Mouse (Mus musculus): ENCODE measurements around the gene AU040320.

AU040320 gene

DNA sequence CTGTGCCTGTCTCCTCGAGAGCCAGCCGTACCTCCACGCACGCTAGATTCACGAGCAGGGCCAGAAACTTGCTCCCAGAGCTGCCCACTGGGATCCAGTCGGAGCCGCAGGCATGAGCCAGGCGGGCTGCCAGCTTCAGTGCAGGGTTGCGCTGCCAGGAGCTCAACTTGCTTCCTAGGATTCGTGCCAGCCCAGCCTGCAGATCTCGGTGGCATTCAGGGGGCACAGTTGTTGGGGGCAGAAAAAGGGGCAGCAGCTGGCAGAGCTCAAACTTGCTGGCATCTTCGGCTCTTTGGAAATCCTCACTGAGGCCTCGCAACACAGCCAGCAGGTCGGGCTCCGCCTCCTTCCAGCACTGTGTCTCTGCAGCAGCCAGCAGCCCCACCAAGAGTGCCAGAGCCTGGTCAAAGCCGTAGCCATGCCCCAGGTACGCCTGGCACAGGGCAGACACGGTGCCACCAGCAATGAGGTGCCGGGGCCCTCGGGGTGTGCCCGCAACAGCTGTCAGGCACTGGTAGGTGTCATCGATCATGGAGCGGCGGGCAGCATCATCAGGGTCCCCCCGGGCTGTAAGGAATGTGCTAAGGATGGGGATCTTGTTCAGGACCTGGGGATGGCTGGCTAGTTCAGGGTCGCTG, 3.2 kb upstream of the AU040320 start:
- DNase-seq (ENCODE audit: low read depth, low spot score): no peak

DNA sequence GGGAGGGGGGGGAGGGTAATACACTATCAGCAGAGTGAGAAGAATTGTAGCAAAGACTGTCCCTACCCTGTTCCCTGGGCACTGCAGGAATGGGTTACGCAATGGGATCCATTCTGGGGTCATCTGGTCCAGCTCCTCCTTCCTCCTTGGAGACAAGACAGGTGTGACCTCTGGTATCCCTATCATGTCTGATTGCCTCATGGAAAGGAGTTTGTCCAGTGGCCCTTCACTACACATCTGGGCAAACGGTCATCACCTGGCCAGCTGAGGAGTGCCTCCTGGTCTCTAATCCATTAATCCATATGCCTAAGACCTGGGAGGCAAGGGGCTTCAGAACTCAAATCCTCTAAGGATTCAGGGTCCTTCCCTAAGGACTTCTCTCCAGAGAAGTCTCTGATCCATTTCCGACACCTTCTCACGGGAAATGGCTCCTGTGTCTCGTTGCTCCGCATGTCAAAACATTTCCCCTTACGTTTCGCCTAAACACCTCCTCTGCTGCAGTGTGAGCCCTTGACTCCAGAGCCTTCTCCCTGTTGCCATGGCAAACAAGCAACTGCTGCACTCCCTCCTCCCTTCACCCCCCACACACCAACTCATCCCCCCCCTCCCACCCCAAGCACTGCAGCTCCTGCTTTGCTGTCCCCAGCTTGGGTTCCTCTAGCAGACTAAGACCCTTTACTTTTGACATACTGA, 2.3 kb upstream of the AU040320 start:
- no peak for DNase-seq (ENCODE audit: low read depth, low spot score)

DNA sequence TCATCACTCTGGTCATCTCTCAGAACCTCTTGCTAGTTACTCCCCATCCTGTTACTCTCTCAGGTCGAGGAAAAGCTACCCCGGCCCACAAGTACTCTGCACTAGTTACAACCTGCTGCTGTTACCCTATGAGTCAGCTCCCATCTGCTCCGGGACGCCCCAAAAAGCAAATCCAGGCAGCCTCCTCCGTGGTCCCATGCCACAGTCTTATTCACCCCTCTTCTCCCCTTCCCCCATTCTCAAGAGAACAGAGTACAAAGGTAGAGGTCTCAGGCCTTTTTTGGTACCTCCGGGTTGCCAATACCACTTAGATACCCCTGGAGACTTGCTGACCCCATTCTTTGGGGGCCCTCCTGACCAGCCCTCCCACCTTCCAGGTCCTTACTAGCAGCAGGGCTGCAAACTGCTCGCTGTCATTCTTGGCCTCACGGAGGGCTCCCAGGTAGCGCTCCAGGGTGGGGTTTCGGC, 1.8 kb upstream of the AU040320 start:
- no peak for DNase-seq (ENCODE audit: low read depth, low spot score)

DNA sequence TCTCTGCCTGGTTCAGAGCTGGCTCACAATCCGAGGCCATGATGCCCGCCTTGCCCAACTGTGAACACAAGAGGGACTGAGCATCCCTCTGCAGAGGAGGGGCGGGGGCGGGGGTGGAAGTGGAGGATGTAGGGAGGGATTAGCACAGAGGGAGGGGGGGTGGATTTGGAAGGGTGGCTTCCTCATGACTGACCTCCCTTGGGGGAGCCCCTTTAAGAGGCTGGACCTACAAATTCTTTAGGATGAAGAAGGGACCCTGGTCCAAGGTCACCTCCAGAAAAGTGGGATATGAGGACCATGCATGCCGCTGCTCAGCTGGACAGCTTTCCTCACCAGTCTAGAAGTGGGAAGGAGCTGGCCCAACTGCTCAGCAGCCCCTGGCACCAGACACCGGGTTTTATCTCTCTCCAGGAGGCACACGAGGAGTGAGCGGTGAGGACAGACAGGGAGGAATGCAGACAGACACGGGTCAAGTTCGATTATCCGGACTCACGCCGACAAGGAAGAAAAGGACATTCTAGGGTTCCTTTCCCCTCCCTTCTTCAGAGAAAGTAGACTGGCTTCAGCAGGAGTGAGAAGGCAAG, 1.2 kb upstream of the AU040320 start:
- no peak for DNase-seq (ENCODE audit: low read depth, low spot score)

DNA sequence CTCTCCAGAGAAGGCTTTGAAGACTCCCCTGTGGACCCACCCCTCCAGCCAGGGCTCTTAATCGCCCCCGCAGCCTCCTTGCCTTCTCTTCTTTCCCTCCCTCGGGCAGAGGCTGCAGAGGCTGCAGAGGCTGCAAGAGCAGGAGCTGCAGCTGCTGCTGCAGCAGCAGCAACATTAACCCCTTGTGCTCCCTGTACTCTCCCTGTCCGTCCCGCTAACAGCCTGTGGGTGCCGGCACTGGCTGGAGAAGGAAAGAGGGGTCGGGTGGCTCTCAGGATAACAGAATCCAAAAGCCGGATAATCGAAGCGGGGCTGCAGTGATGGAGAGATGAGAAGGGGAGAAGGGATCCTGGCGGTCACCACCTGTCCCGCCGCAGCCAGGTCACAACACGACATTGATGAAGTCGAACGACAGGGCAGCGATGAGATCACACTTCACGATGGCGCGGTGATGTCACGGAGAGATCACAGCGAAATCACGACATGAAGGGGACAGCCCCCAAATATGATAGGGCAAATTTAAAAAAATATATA, 669 bp upstream of the AU040320 start:
- DNase-seq (ENCODE audit: low read depth, low spot score): no peak

DNA sequence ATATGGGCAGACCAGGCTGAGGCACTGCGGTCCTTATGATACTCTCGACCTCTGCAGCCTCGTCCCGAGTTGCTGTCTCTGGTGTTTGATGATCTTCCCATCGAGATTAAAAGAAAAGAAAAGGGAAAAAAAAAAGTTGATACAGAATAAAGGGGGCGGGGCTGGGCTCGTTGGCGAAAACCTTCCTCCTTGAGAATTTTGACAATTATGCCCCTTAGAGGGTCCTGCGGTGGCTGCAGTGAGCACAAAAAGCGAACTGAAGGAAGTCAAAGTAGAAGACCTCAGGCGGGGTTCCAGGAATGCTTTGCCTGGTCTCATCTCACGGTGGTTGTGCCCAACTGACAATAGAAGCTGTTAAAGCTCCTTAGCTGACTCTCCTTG, 877 bp downstream of the AU040320 start:
- no peak for DNase-seq (ENCODE audit: low read depth, low spot score)

DNA sequence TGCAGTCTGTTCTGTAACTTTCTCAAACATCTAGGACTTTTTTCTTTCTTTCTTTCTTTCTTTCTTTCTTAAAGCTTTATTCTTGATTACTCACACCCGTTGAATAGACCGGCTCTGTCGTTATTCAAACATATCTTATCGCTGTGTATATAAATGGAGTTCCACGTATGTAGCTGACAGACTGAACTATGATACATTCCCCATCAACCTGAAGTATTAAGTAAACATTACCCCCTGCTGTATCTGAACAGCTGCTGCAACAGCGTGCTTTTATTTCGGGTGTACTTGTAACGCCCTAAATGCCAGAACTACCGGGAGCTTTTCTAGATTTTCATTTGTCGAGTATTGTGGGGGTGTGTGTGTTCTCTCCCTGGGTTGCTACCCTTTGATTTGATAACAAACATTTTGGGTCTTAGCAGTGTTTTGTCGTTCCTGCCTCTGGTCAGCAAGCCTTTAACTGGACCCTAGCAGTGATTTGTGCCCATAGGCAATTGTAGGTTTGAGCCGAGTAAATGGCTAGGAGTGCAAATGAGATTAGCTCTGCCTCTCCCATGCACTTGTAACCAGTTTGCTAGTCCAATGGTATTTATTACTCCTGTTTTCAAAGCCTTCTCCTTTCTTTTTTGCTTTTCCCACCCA, 1.5 kb downstream of the AU040320 start:
- no peak for DNase-seq (ENCODE audit: low read depth, low spot score)

DNA sequence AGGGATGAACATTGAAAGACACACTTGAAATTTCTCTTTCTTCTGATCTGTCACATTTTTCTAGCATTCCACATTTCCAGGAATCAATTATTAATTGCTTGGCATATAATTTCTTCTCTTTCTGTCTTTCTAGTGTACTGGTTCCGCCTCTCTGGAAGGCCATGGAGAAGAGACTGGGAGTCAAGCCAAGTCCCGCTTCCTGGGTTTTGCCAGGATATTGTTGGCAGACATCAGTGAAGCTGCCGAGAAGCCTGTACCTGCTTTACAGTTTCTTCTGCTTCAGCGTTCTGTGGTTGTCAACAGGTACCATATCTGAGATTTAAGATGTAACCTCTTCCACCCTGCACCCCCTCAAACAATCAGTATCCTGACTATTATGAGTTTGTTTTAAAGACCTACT, 3.4 kb downstream of the AU040320 start:
- no peak for DNase-seq (ENCODE audit: low read depth, low spot score)

DNA sequence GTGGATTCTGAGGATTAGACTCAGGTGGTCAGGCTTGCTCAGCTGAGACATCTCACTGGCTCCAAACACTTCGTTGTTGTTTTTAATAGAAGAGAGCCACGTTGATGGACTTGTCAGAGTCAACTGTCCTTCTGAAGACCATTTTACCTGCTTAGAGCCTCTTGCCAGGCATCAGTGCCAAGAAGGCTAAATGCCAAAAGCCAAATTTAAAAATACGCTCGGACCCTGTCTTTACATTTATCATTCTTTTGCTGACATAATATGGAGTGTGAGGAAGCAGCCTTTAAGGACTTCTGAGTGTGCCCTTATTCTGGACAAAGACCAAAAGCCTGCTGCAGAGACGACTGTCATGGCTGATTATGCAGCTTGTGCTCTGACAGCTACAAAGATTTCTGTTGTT, 5.0 kb downstream of the AU040320 start:
- DNase-seq (ENCODE audit: low read depth, low spot score): no peak

DNA sequence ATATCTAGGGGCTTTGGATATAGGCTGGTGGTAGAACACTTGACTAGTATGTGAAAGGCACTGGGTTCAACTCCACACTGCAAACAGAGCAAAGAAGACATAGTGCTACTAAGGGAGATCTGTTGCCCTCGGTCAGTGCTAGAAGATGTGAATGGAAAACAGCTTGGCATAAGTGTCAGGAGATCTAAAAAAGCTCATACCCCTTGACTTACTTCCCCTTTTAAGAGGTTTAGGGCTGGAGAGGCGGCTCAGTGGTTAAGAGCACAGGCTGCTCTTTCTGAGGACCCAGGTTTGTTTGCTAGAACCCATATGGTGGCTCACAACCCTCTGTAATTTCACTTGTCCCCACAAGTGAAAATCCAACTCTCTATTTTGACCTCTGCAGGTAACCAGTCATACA, 6.1 kb downstream of the AU040320 start:
- no peak for DNase-seq (ENCODE audit: low read depth, low spot score)

DNA sequence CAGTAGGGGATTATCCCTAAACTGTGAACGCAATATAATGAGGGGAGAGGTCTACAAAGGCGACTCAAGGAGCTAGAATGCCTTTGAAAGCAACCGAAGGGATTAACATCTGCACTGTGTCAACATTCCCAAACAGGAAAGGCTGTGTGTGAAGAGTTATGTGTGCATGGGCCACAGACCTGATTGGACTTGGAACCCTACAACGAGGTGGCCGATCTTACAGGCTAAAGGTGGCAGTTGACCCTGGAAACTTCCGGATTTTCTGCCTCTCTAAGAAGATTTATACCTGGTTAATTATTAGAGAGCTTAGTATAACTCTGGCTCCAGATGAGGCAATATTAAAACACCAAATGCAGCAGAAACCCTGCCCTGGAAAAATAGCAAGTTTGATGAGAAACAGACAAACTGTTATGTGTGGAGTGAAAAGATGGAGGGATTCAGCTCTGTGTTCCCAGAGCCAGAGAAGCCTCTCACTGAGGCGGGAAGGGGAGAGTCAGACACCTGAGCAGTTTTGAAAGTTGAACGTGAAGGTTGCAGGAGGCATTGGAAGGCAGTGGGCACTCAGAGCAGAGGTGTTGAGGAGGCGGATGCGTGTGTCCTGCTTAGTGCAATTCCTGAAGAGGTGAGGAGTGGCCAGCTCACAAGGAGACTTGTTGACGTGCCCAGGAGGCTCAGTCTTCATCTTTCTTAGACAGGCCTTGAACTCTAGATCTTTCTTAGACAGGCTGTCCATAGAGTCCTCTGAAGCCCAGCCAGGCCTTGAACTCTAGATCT, 9.4 kb downstream of the AU040320 start:
- DNase-seq (ENCODE audit: low read depth, low spot score): no peak

DNA sequence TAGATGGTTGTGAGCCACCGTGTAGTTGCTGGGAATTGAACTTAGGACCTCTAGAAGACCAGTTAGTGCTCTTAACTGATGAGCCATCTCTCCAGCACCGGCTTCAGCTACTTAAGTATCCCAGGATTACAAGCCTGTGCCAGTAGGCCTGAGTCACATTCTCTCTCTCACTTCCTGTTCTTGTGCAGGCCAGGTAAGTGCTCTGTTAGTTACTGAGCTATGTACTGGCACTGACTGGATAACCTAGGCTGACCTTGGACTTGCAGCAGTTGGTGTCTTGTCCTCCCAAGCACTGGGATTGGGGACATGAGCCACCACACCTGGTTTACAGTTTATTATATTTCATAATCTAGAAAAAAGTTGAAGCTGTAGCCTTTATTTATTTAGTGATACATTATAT, 10.1 kb downstream of the AU040320 start:
- DNase-seq (ENCODE audit: low read depth, low spot score): no peak

DNA sequence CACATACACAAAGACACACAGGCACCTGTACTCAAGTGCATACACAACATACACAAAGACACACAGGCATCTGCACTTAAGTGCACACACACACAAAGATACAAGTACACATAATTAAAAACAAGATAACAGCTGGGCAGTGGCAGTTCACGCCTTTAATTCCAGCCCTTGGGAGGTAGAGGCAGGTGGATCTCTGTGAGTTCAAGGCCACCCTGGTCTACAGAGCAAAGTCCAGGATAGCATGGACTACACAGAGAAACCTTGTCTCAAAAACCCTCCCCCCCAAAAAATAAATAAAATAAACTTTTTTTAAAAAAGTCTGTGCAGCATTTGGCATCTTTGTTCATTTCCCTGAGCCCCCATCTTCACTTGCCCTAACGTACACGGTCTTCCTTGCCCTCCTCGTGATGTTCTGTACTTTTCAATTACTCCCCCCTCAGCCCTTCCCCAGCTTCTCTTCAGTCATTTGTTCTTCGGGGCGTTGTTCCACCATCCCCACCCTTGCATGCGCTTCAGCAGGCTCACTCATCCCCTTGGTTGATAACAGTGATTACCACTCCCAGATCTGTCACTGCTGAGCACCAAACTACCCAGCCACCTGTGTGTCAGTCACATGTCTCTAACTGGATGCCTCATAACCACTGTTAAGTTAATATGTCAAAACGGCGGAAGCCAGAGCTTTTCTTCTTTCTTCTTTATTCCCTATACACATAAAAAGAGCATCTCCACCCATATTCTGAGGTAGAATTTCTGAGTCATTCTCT, 16.6 kb downstream of the AU040320 start:
- DNase-seq (ENCODE audit: low read depth, low spot score): no peak

DNA sequence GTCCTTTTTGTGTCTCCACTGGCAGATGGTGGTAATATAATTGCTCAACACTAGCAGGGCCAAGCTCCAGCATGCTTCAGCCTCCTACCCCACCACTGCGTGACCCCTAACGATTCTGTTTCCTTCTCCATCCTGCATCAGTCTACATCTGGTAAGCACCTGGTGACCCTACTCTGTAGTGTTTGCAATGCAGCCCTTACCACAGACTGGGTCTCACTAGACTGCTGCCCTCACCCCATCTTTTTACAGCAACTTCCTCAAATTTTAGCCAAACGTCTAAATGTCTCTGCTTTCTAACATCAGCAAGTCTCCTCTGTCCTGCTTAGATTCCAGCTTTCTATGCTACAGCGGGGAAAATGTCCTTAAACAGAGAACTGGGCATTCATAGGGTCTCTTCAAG, 17.5 kb downstream of the AU040320 start:
- DNase-seq (ENCODE audit: low read depth, low spot score): no peak

DNA sequence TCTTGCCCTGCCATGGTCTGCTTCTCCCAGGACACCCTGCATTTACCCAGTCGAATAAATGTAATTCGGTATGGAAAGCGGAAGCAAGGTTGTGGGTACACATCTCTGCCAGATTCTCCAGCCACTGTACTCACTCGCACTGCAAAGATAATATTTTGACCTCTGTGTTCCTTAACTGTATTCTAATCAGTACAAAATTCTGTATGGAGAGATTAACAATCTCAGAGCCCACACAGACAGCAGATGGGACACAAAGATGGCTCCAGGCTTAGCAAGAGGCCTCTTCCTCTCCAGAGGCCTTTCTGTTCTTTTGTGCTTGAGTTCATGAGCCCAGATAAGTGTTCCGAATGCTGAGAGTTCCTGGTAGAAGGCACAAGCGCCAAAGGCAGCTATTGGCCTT, 20.5 kb downstream of the AU040320 start:
- no peak for DNase-seq (ENCODE audit: low read depth, low spot score)

DNA sequence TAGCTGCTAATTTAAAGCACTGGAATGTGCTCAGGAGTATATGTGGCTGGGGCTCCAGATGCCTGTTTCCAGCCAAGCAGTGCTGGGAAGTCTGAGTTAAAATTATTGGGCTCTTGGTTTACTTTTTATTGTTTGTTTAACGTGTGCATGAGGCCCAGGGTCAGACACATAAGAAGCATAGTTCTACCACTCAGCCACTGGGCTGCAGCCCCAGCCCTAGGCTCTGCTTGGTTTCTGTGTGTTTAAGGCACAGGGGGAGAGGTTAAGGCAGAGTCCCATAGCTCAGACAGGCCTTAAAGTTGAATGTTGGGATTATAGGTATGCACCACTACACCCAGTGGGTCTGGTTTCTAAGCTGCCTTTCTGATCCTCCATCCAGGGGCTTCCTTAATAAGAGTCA, 21.8 kb downstream of the AU040320 start:
- no peak for DNase-seq (ENCODE audit: low read depth, low spot score)

DNA sequence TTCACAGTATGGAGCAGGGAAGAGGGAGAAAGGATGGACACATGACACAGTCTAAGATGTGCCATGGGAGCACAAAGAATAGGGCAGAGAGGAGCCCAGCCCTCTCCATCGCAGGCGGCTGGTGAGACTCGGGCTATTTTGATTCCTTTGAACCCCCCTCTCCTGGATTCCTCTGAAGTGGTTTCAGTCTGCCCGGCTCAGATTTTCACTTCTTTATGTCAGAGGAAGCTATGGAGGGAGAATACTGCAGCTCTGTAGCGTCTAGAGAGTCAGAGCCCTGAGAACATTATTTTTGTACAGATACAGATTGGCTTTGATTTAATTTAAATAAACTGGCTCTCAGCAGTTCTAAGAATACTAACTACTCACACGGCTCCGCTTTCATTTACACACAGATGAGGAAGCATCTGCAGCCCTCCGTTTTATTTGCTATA, 25.8 kb downstream of the AU040320 start:
- DNase-seq (ENCODE audit: low read depth, low spot score): no peak

DNA sequence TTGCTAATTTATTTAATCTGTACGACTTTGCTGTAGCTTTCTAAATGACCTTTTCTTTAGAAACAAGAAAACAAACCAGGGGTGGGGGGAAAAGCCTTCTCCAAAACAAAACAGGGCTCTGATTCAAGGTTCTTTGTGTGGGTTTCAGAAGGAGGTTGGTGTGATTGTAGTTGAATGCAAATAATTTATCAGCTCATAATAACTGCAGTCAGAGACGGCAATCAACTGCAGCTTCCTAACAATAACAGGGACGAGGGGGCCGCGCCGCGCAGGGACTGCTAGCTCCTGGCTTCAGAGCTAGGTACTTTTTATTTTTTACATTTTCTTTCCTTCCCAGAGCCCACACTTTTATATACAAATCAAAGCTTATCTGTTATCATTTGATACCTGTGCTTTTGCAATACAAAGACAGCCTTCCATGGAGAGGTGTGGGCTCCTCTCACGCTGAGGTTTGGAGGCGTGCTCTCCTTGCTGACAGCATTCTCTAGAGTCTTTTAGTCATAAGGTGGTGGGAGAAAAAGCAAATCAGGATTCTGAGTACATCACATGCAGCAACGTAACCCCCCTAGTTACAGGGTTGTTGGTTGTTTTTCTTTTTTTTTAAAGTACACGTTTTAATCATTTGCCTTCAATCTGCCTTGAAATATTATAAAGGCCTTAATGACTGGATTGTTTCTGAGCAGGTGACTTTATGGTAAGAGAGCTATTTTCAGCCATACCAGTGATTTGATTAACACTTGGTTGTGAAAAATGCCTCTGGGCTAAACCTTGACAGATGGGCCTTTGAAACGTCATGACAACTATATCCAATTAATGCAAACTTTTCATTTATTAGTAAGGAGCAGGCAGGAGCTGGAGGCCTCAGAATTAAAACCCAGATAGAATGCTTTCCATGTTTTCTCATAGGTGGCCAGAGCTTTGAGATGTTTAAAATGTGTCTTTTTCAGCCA, 26.8 kb downstream of the AU040320 start:
- DNase-seq (ENCODE audit: low read depth, low spot score): no peak

DNA sequence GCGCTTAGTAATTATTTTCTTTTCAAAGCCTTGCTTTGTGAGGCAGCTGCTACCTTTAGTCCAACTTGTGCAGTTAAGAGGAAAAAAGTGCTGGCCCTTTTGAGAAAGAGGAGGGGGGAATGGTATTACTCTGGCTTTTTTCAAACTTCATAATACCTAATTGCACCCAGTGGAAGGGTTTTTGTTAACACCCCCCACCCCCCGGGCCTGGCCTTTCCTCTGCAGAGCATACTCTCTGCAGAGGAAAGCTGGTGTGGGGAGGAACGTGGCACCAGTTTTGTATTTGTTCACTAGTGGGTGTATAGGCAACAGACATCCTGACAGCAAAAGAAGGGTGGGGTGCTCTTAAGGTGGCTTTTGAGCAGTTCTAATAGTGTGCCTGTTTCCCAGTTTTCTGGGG, 28.5 kb downstream of the AU040320 start:
- no peak for DNase-seq (ENCODE audit: low read depth, low spot score)

DNA sequence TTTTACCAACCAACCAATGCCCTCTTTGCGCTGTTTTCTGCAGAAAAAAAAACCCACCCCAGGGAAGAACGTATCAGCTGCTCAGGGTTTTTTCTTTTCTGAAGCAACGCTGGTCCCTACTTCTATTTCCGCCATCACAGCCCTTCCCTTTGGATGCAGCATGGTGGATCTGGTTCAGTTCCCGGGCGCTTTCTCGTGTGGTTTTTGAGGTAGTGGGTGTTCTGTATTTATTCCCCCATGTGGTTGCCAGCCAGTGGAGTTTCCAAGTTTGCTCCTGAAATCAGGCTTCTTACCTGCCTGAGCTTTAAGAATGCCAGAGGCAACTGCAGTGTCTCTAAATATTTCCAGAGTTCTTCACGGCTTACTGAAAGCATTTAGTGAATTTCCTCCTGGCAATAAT, 29.2 kb downstream of the AU040320 start:
- DNase-seq (ENCODE audit: low read depth, low spot score): no peak

Measured in mesoderm, embryonic 11.5 days (tissue).